Mouse (Mus musculus) hindbrain, embryonic 16.5 days (tissue): ENCODE measurements around the gene Susd4. TPM values are rescaled to one million over a fixed set of nuclear protein-coding genes. Genes with fewer than 3 reads are reported as not detected.

Experiments used
- ATAC-seq: fragments of 200-750 bp; cut with Nextera tagmentation; 2 replicates; pipeline ENCODE4 v1.8.0; 2017; ENCODE audit warnings: moderate TSS enrichment, moderate library complexity
- H3K27ac ChIP-seq: fragments of 300-500 bp; sonication (generic); 2 replicates; pipeline ENCODE4 v1.5.1; 2014; ENCODE audit warnings: low read depth, mild to moderate bottlenecking, control low read depth, low read length, moderate library complexity
- H3K27me3 ChIP-seq: fragments of 300-500 bp; sonication (generic); replicated peaks from 2 replicates; pipeline ENCODE4 v1.6.1; 2014; ENCODE audit warnings: low read length; ENCODE audit not compliant: control insufficient read depth, insufficient read depth
- H3K36me3 ChIP-seq: fragments of 300-500 bp; sonication (generic); 2 replicates; pipeline ENCODE4 v1.6.1; 2014; ENCODE audit warnings: mild to moderate bottlenecking, low read length, moderate library complexity, mixed read lengths; ENCODE audit not compliant: control insufficient read depth, insufficient read depth
- H3K4me1 ChIP-seq: fragments of 300-500 bp; sonication (generic); 2 replicates; pipeline ENCODE4 v1.6.1; 2014; ENCODE audit warnings: low read depth, low read length; ENCODE audit not compliant: control insufficient read depth, insufficient read depth
- H3K4me2 ChIP-seq: fragments of 300-500 bp; sonication (generic); 2 replicates; pipeline ENCODE4 v1.6.1; 2014; ENCODE audit warnings: mild to moderate bottlenecking, low read length, control low read depth, moderate library complexity
- H3K4me3 ChIP-seq: fragments of 300-500 bp; sonication (generic); 2 replicates; pipeline ENCODE4 v1.5.1; 2014; ENCODE audit warnings: mild to moderate bottlenecking, low read length, control low read depth, moderate library complexity
- H3K9ac ChIP-seq: fragments of 300-500 bp; sonication (generic); 2 replicates; pipeline ENCODE4 v1.6.1; 2014; ENCODE audit warnings: low read depth, mild to moderate bottlenecking, control low read depth, low read length, moderate library complexity
- H3K9me3 ChIP-seq: fragments of 300-500 bp; sonication (generic); 2 replicates; pipeline ENCODE4 v1.6.1; 2014; ENCODE audit warnings: mild to moderate bottlenecking, low read length, moderate library complexity; ENCODE audit not compliant: control insufficient read depth
- WGBS: fragments of 180-500 bp; shearing (Covaris S2); extraction: QIAGEN DNeasy Blood & Tissue Kit; methylation state at CpG from one replicate; pipeline ENCODE4 v1.1.7; 2014; 5-methylcytosine and 5-hydroxymethylcytosine counted together
- polyA plus RNA-seq: library from polyadenylated mRNA; unstranded; fragments of >200 nt; fragmentation: Nextera tagmentation; extraction: Ambion mirVana; gene quantifications from 2 replicates; pipeline ENCODE4 v1.2.1, GENCODE M21; 2015

The Susd4 gene
- polyA plus RNA-seq, 1 experiment from 2014 or later: 85.0 TPM

DNA sequence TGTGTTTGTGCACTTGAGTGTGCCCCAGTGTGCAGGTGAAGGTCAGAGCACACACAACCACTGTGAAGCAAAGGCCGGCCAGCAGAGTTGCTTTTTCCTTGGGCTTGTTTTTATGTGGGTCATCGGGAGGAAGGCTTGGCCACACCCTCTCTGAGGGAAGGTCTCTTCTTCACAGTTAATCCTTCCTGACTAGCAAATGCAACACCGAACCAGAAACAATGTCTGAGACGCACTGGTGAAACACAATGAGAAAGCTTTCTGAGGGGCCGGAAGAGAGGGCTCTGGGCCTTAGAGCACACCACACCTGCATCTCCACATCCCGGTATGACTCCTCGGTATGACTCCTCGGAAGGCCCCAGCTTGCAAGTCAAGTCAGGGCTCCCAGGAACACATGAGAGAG lies 12.4 kb upstream of the Susd4 start:
- Histone ChIP-seq H3K4me3 (no peak overlapping the region), H3K4me2 (no peak overlapping the region), H3K9ac (no peak overlapping the region), H3K4me1 (no peaks in the 10 kb centered on the region), H3K27me3 (no peaks in the 10 kb centered on the region), H3K27ac (no peak overlapping the region), H3K9me3 (no peaks in the 10 kb centered on the region), H3K36me3 (no peaks in the 10 kb centered on the region)
- 62% methylated on average over 8 of the region's 8 CpGs for WGBS
- no peak for ATAC-seq

- 69% methylated on average over 8 of the region's 8 CpGs for WGBS
These were observed 10.0 kb upstream of the Susd4 start for GRCm38 (mm10) chr1:182753694-182754093.

GRCm38 (mm10) chr1:182754865-182755264 lies 8.8 kb upstream of the Susd4 start:
- Histone ChIP-seq H3K27ac (no peak overlapping the region), H3K4me1 (no peaks in the 10 kb centered on the region), H3K4me2 (no peak overlapping the region), H3K4me3 (no peak overlapping the region), H3K9me3 (no peaks in the 10 kb centered on the region), H3K27me3 (no peaks in the 10 kb centered on the region), H3K36me3 (no peaks in the 10 kb centered on the region), H3K9ac (no peak overlapping the region)
- WGBS: 82% methylated on average over 5 of the region's 5 CpGs
- ATAC-seq: no peak

More at GRCm38 (mm10) chr1:182753694-182754093, 10.0 kb upstream of the Susd4 start:
- Histone ChIP-seq H3K4me1 (no peaks in the 10 kb centered on the region), H3K36me3 (no peaks in the 10 kb centered on the region), H3K27me3 (no peaks in the 10 kb centered on the region), H3K9me3 (no peaks in the 10 kb centered on the region), H3K4me2 (no peak overlapping the region), H3K27ac (no peak overlapping the region), H3K9ac (no peak overlapping the region), H3K4me3 (no peak overlapping the region)
- no peak for ATAC-seq

- H3K4me3 ChIP-seq: no peak overlapping the region
- no peak overlapping the region for H3K27ac ChIP-seq
- no peak overlapping the region for H3K4me2 ChIP-seq
- no peak overlapping the region for H3K9ac ChIP-seq
- H3K36me3 ChIP-seq: no peaks in the 10 kb centered on the region
- H3K9me3 ChIP-seq: no peaks in the 10 kb centered on the region
- WGBS: 94% methylated on average over 1 of the region's 1 CpGs
- no peaks in the 10 kb centered on the region; the same call in 1 of the 2 replicates for H3K4me1 ChIP-seq
- H3K27me3 ChIP-seq: no peaks in the 10 kb centered on the region
- no peak for ATAC-seq
These were observed 4.9 kb upstream of the Susd4 start for GRCm38 (mm10) chr1:182758783-182759182.

- Histone ChIP-seq H3K4me2 (peak overlapping the region; percentile 95), H3K4me1 (peaks cover 7% of the 10 kb centered on the region), H3K36me3 (no peaks in the 10 kb centered on the region), H3K27me3 (no peaks in the 10 kb centered on the region), H3K4me3 (peak overlapping the region; percentile 62), H3K9ac (peak overlapping the region; percentile 82), H3K27ac (peak overlapping the region; percentile 88), H3K9me3 (no peaks in the 10 kb centered on the region)
- 7% methylated on average over 17 of the region's 17 CpGs for WGBS
- no peak; the same call in 1 of the 2 replicates for ATAC-seq
These were observed 407 bp upstream of the Susd4 start for GRCm38 (mm10) chr1:182763191-182763715.

DNA sequence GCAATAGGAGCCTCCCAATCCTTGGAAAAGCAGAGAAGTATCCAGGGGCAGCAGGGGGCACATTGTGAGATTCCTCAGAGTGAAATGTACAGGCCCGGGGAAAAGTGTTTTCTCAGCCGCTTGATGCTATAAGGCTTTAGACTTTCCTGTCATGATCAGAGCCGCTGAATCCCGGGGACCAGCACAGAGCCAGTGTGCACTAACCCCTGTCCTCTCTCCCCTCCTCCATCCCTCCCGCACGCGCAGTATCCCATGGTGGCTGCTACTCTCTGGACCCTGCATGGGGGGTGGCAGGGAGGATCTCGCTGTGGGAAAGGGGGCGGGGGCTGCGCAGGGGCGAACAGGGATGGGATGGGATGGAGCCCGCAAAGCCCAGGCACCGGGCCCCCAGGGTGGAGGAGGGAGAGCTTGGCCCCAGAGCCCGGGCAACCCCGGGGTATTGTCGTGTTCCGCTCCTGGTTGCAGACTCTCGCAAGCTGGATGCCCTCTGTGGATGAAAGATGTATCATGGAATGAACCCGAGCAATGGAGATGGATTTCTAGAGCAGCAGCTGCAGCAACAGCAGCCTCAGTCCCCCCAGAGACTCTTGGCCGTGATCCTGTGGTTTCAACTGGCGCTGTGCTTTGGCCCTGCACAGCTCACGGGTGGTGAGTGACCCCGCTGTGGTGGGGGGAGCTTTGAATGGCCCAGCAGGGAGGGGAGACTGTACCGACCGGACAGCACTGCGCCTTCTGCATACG lies 1.1 kb downstream of the Susd4 start:
- no peaks in the 10 kb centered on the region for H3K9me3 ChIP-seq
- H3K27ac ChIP-seq: peak overlapping the region; percentile 88
- no peaks in the 10 kb centered on the region for H3K27me3 ChIP-seq
- H3K4me1 ChIP-seq: peaks cover 7% of the 10 kb centered on the region
- peak; percentile 74 for ATAC-seq
- peak overlapping the region; percentile 62 for H3K4me3 ChIP-seq
- peak overlapping the region; percentile 82 for H3K9ac ChIP-seq
- under 1% methylated on average over 27 of the region's 27 CpGs for WGBS
- H3K36me3 ChIP-seq: no peaks in the 10 kb centered on the region
- peak overlapping the region; percentile 95 for H3K4me2 ChIP-seq

DNA sequence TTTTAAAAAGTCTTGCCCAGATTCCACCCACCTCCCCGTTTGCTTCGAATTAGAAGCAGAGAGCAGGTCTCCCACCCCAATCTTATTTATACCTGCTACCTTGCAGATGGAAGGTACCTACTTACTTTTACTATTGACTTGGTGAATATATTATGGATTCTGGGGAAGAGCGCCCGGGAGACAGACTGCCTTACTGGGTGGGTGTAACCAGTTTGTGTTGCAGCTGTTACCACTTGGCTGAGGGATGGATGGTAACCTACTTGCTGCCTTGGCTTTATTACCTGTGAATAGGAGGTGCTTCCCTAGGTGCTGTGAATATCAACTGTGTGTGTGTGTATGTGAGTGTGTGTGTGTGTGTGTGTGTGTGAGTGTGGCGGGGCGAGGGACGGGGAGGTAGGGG lies 11.9 kb downstream of the Susd4 start:
- H3K4me1 ChIP-seq: peaks cover 5% of the 10 kb centered on the region; the same call in 1 of the 2 replicates
- H3K27me3 ChIP-seq: no peaks in the 10 kb centered on the region
- 0 out of 2 replicates have a peak, but pooled peaks cover 2% of the 10 kb centered on the region for H3K36me3 ChIP-seq
- no peak overlapping the region for H3K27ac ChIP-seq
- no peak for ATAC-seq
- H3K9me3 ChIP-seq: no peaks in the 10 kb centered on the region
- WGBS: 84% methylated on average over 7 of the region's 7 CpGs
- no peak overlapping the region for H3K4me2 ChIP-seq
- no peak overlapping the region for H3K4me3 ChIP-seq
- H3K9ac ChIP-seq: no peak overlapping the region

DNA sequence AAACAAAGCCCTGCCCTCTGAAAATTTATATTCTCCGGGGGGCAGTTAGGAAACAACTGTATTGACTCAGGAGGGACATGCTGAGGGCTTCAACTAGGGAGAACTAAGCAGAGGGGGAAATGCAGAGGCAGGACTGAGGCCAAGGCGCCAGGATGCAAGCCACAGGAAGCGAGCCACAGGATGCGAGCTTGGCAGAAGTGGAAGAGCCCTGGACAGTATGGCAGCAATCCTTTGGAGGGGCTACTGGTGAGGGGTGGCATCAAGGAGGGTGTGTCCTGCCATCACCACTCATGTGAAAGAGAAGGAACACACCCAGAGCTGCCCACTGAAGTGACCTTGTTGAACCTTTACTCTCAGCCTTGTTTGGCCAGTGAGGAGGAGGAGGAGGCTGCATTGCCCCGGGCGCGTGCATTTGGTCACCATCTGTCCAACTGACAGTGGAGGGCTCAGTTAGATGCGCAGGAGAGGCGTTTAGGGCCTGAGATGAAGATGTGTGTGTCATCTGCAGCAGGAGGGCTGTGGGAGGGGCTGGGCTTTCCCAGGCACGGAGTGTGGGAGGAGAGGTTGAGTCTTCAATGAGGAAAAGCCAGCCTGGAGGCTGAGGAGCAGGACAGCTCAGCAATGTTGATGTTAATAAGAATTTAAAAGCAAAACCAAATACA lies 13.2 kb downstream of the Susd4 start:
- no peak for ATAC-seq
- 55% methylated on average over 10 of the region's 10 CpGs for WGBS
- Histone ChIP-seq H3K27ac (no peak overlapping the region), H3K9ac (no peak overlapping the region), H3K4me3 (no peak overlapping the region), H3K9me3 (no peaks in the 10 kb centered on the region), H3K27me3 (no peaks in the 10 kb centered on the region), H3K4me2 (no peak overlapping the region), H3K4me1 (peaks cover 5% of the 10 kb centered on the region; the same call in 1 of the 2 replicates), H3K36me3 (0 out of 2 replicates have a peak, but pooled peaks cover 2% of the 10 kb centered on the region)

DNA sequence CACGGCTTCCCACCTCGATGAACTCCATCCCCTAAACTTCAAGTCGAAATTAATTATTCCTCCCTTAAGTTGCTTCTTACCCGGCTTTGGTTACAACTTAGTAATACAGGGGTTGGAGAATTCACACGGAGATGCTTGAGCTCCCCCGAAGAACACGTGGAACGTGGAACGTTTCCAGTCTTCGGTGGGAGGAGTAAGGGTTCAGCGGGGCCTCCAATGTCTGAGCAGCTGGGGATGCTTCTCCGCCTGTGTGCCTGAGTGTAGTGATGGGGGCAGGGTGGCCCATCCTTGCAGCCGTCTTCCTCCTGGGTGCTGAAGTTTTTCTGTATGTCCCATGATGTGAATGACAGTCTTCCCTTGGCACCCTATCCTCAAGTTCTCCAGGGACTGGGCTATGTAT lies 14.6 kb downstream of the Susd4 start:
- no peaks in the 10 kb centered on the region for H3K27me3 ChIP-seq
- no peak overlapping the region for H3K4me3 ChIP-seq
- no peak for ATAC-seq
- 85% methylated on average over 13 of the region's 13 CpGs for WGBS
- H3K9me3 ChIP-seq: no peaks in the 10 kb centered on the region
- no peak overlapping the region for H3K9ac ChIP-seq
- H3K4me1 ChIP-seq: peaks cover 5% of the 10 kb centered on the region; the same call in 1 of the 2 replicates
- no peak overlapping the region for H3K4me2 ChIP-seq
- no peak overlapping the region for H3K27ac ChIP-seq
- 0 out of 2 replicates have a peak, but pooled peaks cover 2% of the 10 kb centered on the region for H3K36me3 ChIP-seq
